Mouse (Mus musculus) heart, embryonic 16.5 days (tissue): ENCODE measurements around the gene Rheb. TPM values are rescaled to one million over a fixed set of nuclear protein-coding genes. Genes with fewer than 3 reads are reported as not detected.

ENCODE experiments used
- ATAC-seq: fragments of 200-750 bp; cut with Nextera tagmentation; replicated peaks from 2 replicates; pipeline ENCODE4 v1.8.0; 2017; ENCODE audit warnings: moderate number of reproducible peaks; ENCODE audit not compliant: insufficient read depth, low FRiP score; ENCODE audit errors: extremely low read depth
- H3K27ac ChIP-seq: fragments of 300-500 bp; sonication (generic); 2 replicates; pipeline ENCODE4 v1.5.1; 2014; ENCODE audit warnings: mild to moderate bottlenecking, low read length, control low read depth, moderate library complexity
- H3K27me3 ChIP-seq: fragments of 300-500 bp; sonication (generic); 2 replicates; pipeline ENCODE4 v1.6.1; 2014; ENCODE audit warnings: low read length, mixed read lengths; ENCODE audit not compliant: control insufficient read depth, insufficient read depth
- H3K36me3 ChIP-seq: fragments of 300-500 bp; sonication (generic); 2 replicates; pipeline ENCODE4 v1.6.1; 2014; ENCODE audit not compliant: control insufficient read depth, insufficient read depth
- H3K4me1 ChIP-seq: fragments of 300-500 bp; sonication (generic); 2 replicates; pipeline ENCODE4 v1.6.1; 2014; ENCODE audit warnings: low read length, mixed read lengths; ENCODE audit not compliant: control insufficient read depth, insufficient read depth
- H3K4me2 ChIP-seq: fragments of 300-500 bp; sonication (generic); 2 replicates; pipeline ENCODE4 v1.6.1; 2014; ENCODE audit warnings: low read depth, mild to moderate bottlenecking, control low read depth, low read length
- H3K4me3 ChIP-seq: fragments of 300-500 bp; sonication (generic); 2 replicates; pipeline ENCODE4 v1.5.1; 2014; ENCODE audit warnings: mild to moderate bottlenecking, control low read depth, low read length
- H3K9ac ChIP-seq: fragments of 300-500 bp; sonication (generic); 2 replicates; pipeline ENCODE4 v1.6.1; 2014; ENCODE audit warnings: low read length, control low read depth
- H3K9me3 ChIP-seq: fragments of 300-500 bp; sonication (generic); replicated peaks from 2 replicates; pipeline ENCODE4 v1.6.1; 2016; ENCODE audit warnings: low read length; ENCODE audit not compliant: control insufficient read depth
- WGBS: fragments of 180-500 bp; shearing (Covaris S2); extraction: QIAGEN DNeasy Blood & Tissue Kit; methylation state at CpG from one replicate; pipeline ENCODE4 v1.1.7; 2014; 5-methylcytosine and 5-hydroxymethylcytosine counted together
- polyA plus RNA-seq: library from polyadenylated mRNA; unstranded; fragments of >200 nt; fragmentation: Nextera tagmentation; extraction: Ambion mirVana; gene quantifications from 2 replicates; pipeline ENCODE4 v1.2.1, GENCODE M21; 2015

The Rheb gene
- polyA plus RNA-seq, 1 experiment from 2014 or later = 283 TPM

- no peak for ATAC-seq
- WGBS = 67% methylated on average over 3 of the region's 3 CpGs
- no peak overlapping the region for H3K9ac ChIP-seq
- peaks cover 6% of the 10 kb centered on the region for H3K4me1 ChIP-seq
- no peaks in the 10 kb centered on the region for H3K27me3 ChIP-seq
- H3K9me3 ChIP-seq = no peaks in the 10 kb centered on the region
- no peak overlapping the region for H3K27ac ChIP-seq
- no peak overlapping the region for H3K4me2 ChIP-seq
- no peaks in the 10 kb centered on the region for H3K36me3 ChIP-seq
- no peak overlapping the region for H3K4me3 ChIP-seq
Observed at GRCm38 (mm10) chr5:24756931-24757330, 85.5 kb downstream of the Rheb start.

Other genes with a start within 250 kb of the Rheb start
- 47.4 and 48.3 TPM in 2 replicates for gene Smarcd3, start 218.2 kb downstream of the Rheb start, polyA plus RNA-seq
- gene Nub1, start 157.1 kb downstream of the Rheb start, polyA plus RNA-seq = 25.8 and 27.1 TPM in 2 replicates
- gene Wdr86, start 111.9 kb downstream of the Rheb start, polyA plus RNA-seq = 4.2 and 7.0 TPM in 2 replicates
- gene Crygn, start 84.6 kb downstream of the Rheb start, polyA plus RNA-seq = 1.7 and 2.2 TPM in 2 replicates